Mouse (Mus musculus) thymus, adult 2 months (tissue): ENCODE results near the gene Mllt6.

Experiments
- CTCF ChIP-seq: fragments of 200-500 bp; IDR thresholded peaks from 2 replicates; pipeline ENCODE4 v1.5.1; 2012; ENCODE audit warnings: mild to moderate bottlenecking, control low read depth, low read length, moderate library complexity, borderline replicate concordance; ENCODE audit not compliant: control insufficient read depth, poor library complexity, insufficient read depth; ENCODE audit errors: extremely low read depth
- POLR2A ChIP-seq: fragments of 200-500 bp; IDR thresholded peaks from 2 replicates; pipeline ENCODE4 v1.6.1; 2012; ENCODE audit warnings: mild to moderate bottlenecking, low read length, control low read depth, moderate library complexity; ENCODE audit not compliant: control insufficient read depth, poor library complexity, insufficient read depth; ENCODE audit errors: extremely low read depth

GRCm38 (mm10) chr11:97719041-97719440, 55.8 kb downstream of the Mllt6 start:
- TF ChIP-seq CTCF (no peak), POLR2A (no peak)
